Mouse (Mus musculus) liver, embryonic 14.5 days (tissue): ENCODE measurements around the gene Prcd.

Experiments used
- CTCF ChIP-seq: IDR thresholded peaks from 2 replicates; pipeline ENCODE4 v1.5.1; 2016; ENCODE audit warnings: antibody characterized with exemption, low read depth, control low read depth
- EP300 ChIP-seq: IDR thresholded peaks from 2 replicates; pipeline ENCODE4 v1.6.1; 2016; ENCODE audit warnings: antibody characterized with exemption, low read depth

GRCm38 (mm10) chr11:116648213-116648921 is 5.0 kb upstream of the Prcd start:
- TF ChIP-seq CTCF, result no peak
- no peak for TF ChIP-seq EP300
